16 mouse cellular contexts compared by ENCODE assay signal in genomic region chr11:4195597-4196031, GRCm38 (mm10). TPM values are rescaled to one million over a fixed set of nuclear protein-coding genes. Genes with fewer than 3 reads are reported as not detected.
DNase-seq lines count a peak whose midpoint lies in the region; ATAC-seq and TF ChIP-seq lines count a peak whose summit lies in the region.
"Had no signal": no experiment of that assay in that cellular context is flagged by ENCODE, and none has a peak within 500 bp of the region (broad histone marks: within the 10 kb centered on the region; RNA-seq: fewer than 3 reads in every experiment).

No protein-coding gene starts in this region.

- peaks cover 14% of the 10 kb centered on the region for H3K4me1 ChIP-seq in kidney, postnatal 0 days (replicated peaks; ENCODE audit: insufficient read depth, low read length)
- H3K4me1 ChIP-seq in thymus, adult 2 months (replicated peaks; ENCODE audit: control insufficient read depth, insufficient read depth, low read length) = no peaks in the 10 kb centered on the region
- H3K4me1 ChIP-seq: midbrain, embryonic 13.5 days had no signal

- no peak overlapping the region for H3K4me3 ChIP-seq in kidney, postnatal 0 days (replicated peaks; ENCODE audit: low read depth, low read length)
- H3K4me3 ChIP-seq in macrophage (ENCODE audit: inconsistent target) = no peak overlapping the region
- H3K4me3 ChIP-seq in thymus, adult 2 months (ENCODE audit: control insufficient read depth, insufficient read depth, low read length) = no peak overlapping the region
- H3K4me3 ChIP-seq: embryonic facial prominence, embryonic 10.5 days; forebrain, embryonic 10.5 days; midbrain, embryonic 13.5 days had no signal

- intact Hi-C loops in left cerebral cortex, postnatal 36 days (cut with DNase I) = no loop called here
- intact Hi-C loops in heart, postnatal 25 days (cut with DNase I) = no loop called here

- H3K27me3 ChIP-seq in kidney, postnatal 0 days (ENCODE audit: insufficient read depth, low read length) = no peaks in the 10 kb centered on the region
- H3K27me3 ChIP-seq in Patski = no peaks in the 10 kb centered on the region
- H3K27me3 ChIP-seq in thymus, adult 2 months (ENCODE audit: control insufficient read depth, insufficient read depth, low read length) = no peaks in the 10 kb centered on the region
- H3K27me3 ChIP-seq: midbrain, embryonic 13.5 days had no signal

- in situ Hi-C loops in Patski (cut with MboI; ENCODE audit: low pct_unique_long_range_greater_than_20kb) = no loop called here

- 77% methylated on average over 3 of the region's 3 CpGs for WGBS in kidney, postnatal 0 days
- WGBS in macrophage (ENCODE audit: missing documents) = 7% methylated on average over 3 of the region's 3 CpGs
- WGBS in thymus, adult 2 months = 40% methylated on average over 3 of the region's 3 CpGs

- H3K27ac ChIP-seq in kidney, postnatal 0 days = peak overlapping the region; percentile 38; the same call in 1 of the 2 replicates
- H3K27ac ChIP-seq in macrophage = peak overlapping the region; percentile 50
- no peak overlapping the region for H3K27ac ChIP-seq in thymus, adult 2 months (ENCODE audit: control insufficient read depth, insufficient read depth, low read length)
- H3K27ac ChIP-seq: embryonic facial prominence, embryonic 10.5 days; forebrain, embryonic 10.5 days; liver, embryonic 14.5 days; midbrain, embryonic 13.5 days had no signal

- TF ChIP-seq POLR2A in thymus, adult 2 months (IDR thresholded peaks at IDR 0.05; ENCODE audit: control insufficient read depth, extremely low read depth, insufficient read depth, low read length, poor library complexity) = no peak

- DNase-seq in kidney, postnatal 0 days (ENCODE audit: low spot score) = no peak
- DNase-seq in kidney, postnatal 10 days = no peak
- peak; percentile 74 to 81 for DNase-seq in B cell, adult 2 months
- DNase-seq in Patski (ENCODE audit: low read depth, low spot score) = no peak
- DNase-seq in left cerebral cortex, postnatal 36 days (ENCODE audit: low spot score in 2 of 2) = no peak
- no peak for DNase-seq in heart, postnatal 25 days (ENCODE audit: low spot score)
- no peak for DNase-seq in thymus, adult 2 months
- DNase-seq: adrenal gland, adult 8-10 months; cerebellum, adult 8-10 months; gastrocnemius, postnatal 10 days; kidney, postnatal 14 days had no signal

- H3K36me3 ChIP-seq in kidney, postnatal 0 days (ENCODE audit: insufficient read depth, low read length) = 0 out of 2 replicates have a peak, but pooled peaks cover 2% of the 10 kb centered on the region
- no peaks in the 10 kb centered on the region for H3K36me3 ChIP-seq in macrophage (ENCODE audit: inconsistent target)
- H3K36me3 ChIP-seq in thymus, adult 2 months (ENCODE audit: control insufficient read depth, insufficient read depth, low read length) = no peaks in the 10 kb centered on the region
- H3K36me3 ChIP-seq: embryonic facial prominence, embryonic 10.5 days; forebrain, embryonic 10.5 days; midbrain, embryonic 13.5 days had no signal

- TF ChIP-seq CTCF in kidney, postnatal 0 days (IDR thresholded peaks at IDR 0.05; ENCODE audit: low read depth) = no peak
- TF ChIP-seq CTCF in Patski (IDR thresholded peaks at IDR 0.05) = no peak
- no peak for TF ChIP-seq CTCF in thymus, adult 2 months (IDR thresholded peaks at IDR 0.05; ENCODE audit: borderline replicate concordance, control insufficient read depth, extremely low read depth, insufficient read depth, low read length, poor library complexity)

- CTCF ChIA-PET in Patski (lab: Charles Lee) = interaction anchor here (1.5 to 1.6 kb wide), 5 partner anchors 9 to 35 kb away, joined by 3 to 6 read pairs (median 4); partner anchors contain the start of gene Tbc1d10a

- peaks cover 78% of the 10 kb centered on the region; the same call in 1 of the 2 replicates for H3K79me2 ChIP-seq in macrophage (ENCODE audit: inconsistent target)

- ATAC-seq in kidney, postnatal 0 days (replicated peaks; ENCODE audit: low FRiP score, low read depth) = no peak
- peak; percentile 22 for ATAC-seq in Patski
- ATAC-seq: midbrain, embryonic 13.5 days had no signal

- POLR2A ChIA-PET in Patski (lab: Charles Lee) = interaction anchor here (1.9 kb wide), 1 partner anchor 8 kb away, joined by 6 read pairs; the partner anchor contains the start of gene Tbc1d10a

- no peaks in the 10 kb centered on the region for H3K9me3 ChIP-seq in kidney, postnatal 0 days (replicated peaks; ENCODE audit: low read length)
- H3K9me3 ChIP-seq: embryonic facial prominence, embryonic 10.5 days; forebrain, embryonic 10.5 days; midbrain, embryonic 13.5 days had no signal

- no peak overlapping the region for H3K9ac ChIP-seq in kidney, postnatal 0 days (ENCODE audit: low read depth, low read length)
- H3K9ac ChIP-seq: liver, embryonic 14.5 days; midbrain, embryonic 13.5 days had no signal

- no peak overlapping the region for H3K4me2 ChIP-seq in kidney, postnatal 0 days (ENCODE audit: low read length)
- H3K4me2 ChIP-seq: midbrain, embryonic 13.5 days had no signal

RNA-seq across cellular contexts. Expression of gene Tbc1d10a, which starts 9.0 kb away (rescaled TPM):
- 40.6 and 41.1 TPM in 2 replicates for polyA plus RNA-seq in kidney, postnatal 0 days (2015; fragmentation: Nextera tagmentation; extraction: Ambion mirVana)
- polyA plus RNA-seq in Patski (2021) = 50.9 TPM
- 10 to 100 TPM; 20.1 to 91.9 (median 38.6) TPM for total RNA-seq in macrophage (2018; cell fraction: chromatin; rRNA removed)
- 10 to 100 TPM in 25 of 26 experiments, 1 to 10 TPM in 1; 9.3 to 29.4 (median 18.4) TPM for total RNA-seq in macrophage (2018; cell fraction: cytosol; rRNA removed)
- total RNA-seq in macrophage (2018; cell fraction: nucleus; rRNA removed) = 10 to 100 TPM; 14.5 to 65.4 (median 28.4) TPM
- polyA plus RNA-seq in macrophage (2018) = 9.4 to 23.8 TPM (median 16.5 TPM) in 3 replicates
- total RNA-seq in left cerebral cortex, postnatal 36 days (2021) = 10 to 100 TPM; 32.7 to 36.2 TPM
- 10 to 100 TPM in 1 of 2 experiments, 1 to 10 TPM in 1; 9.3 to 10.9 TPM for total RNA-seq in heart, postnatal 25 days (2021)
- polyA plus RNA-seq in thymus, adult 2 months (2012; rRNA removed) = 98.1 and 112 TPM in 2 replicates

RNA-seq across cellular contexts. Expression of gene Castor1, which starts 22.4 kb away (rescaled TPM):
- polyA plus RNA-seq in kidney, postnatal 0 days (2015; fragmentation: Nextera tagmentation; extraction: Ambion mirVana) = 6.5 and 6.7 TPM in 2 replicates
- 0.35 TPM for polyA plus RNA-seq in Patski (2021)
- total RNA-seq in macrophage (2018; cell fraction: chromatin; rRNA removed) = 1 to 10 TPM in 12 of 26 experiments, under 1 TPM in 7, not detected in 7; 0.44 to 4.1 (median 1.3) TPM
- total RNA-seq in macrophage (2018; cell fraction: cytosol; rRNA removed) = 1 to 10 TPM; 1.1 to 5.2 (median 2.6) TPM
- total RNA-seq in macrophage (2018; cell fraction: nucleus; rRNA removed) = 1 to 10 TPM in 16 of 26 experiments, under 1 TPM in 7, not detected in 3; 0.30 to 3.1 (median 1.4) TPM
- polyA plus RNA-seq in macrophage (2018) = 2.2 to 3.4 TPM (median 2.2 TPM) in 3 replicates
- total RNA-seq in left cerebral cortex, postnatal 36 days (2021) = 1 to 10 TPM; 4.3 to 5.3 TPM
- total RNA-seq in heart, postnatal 25 days (2021) = 1 to 10 TPM; 3.8 to 7.4 TPM
- polyA plus RNA-seq in thymus, adult 2 months (2012; rRNA removed) = 23.3 and 34.5 TPM in 2 replicates

RNA-seq across cellular contexts. Expression of gene Sf3a1, which starts 35.5 kb away (rescaled TPM):
- 31.2 and 31.3 TPM in 2 replicates for polyA plus RNA-seq in kidney, postnatal 0 days (2015; fragmentation: Nextera tagmentation; extraction: Ambion mirVana)
- polyA plus RNA-seq in Patski (2021) = 45.2 TPM
- total RNA-seq in macrophage (2018; cell fraction: chromatin; rRNA removed) = 10 to 100 TPM in 25 of 26 experiments, 1 to 10 TPM in 1; 8.0 to 47.6 (median 27.0) TPM
- 10 to 100 TPM; 17.8 to 30.3 (median 26.7) TPM for total RNA-seq in macrophage (2018; cell fraction: cytosol; rRNA removed)
- 10 to 100 TPM; 10.2 to 39.1 (median 18.5) TPM for total RNA-seq in macrophage (2018; cell fraction: nucleus; rRNA removed)
- 22.6 to 31.7 TPM (median 29.8 TPM) in 3 replicates for polyA plus RNA-seq in macrophage (2018)
- 10 to 100 TPM; 61.3 to 65.3 TPM for total RNA-seq in left cerebral cortex, postnatal 36 days (2021)
- 10 to 100 TPM; 40.0 to 43.9 TPM for total RNA-seq in heart, postnatal 25 days (2021)
- 79.9 and 91.6 TPM in 2 replicates for polyA plus RNA-seq in thymus, adult 2 months (2012; rRNA removed)

RNA-seq across cellular contexts. Expression of gene Ccdc157, which starts 35.5 kb away (rescaled TPM):
- polyA plus RNA-seq in kidney, postnatal 0 days (2015; fragmentation: Nextera tagmentation; extraction: Ambion mirVana) = 5.9 and 6.0 TPM in 2 replicates
- polyA plus RNA-seq in Patski (2021) = 17.3 TPM
- 1 to 10 TPM; 1.6 to 7.5 (median 5.4) TPM for total RNA-seq in macrophage (2018; cell fraction: chromatin; rRNA removed)
- 1 to 10 TPM in 9 of 26 experiments, under 1 TPM in 17; 0.38 to 1.4 (median 0.79) TPM for total RNA-seq in macrophage (2018; cell fraction: cytosol; rRNA removed)
- 1 to 10 TPM; 1.6 to 7.6 (median 3.6) TPM for total RNA-seq in macrophage (2018; cell fraction: nucleus; rRNA removed)
- 0.62 to 1.1 TPM (median 1.0 TPM) in 3 replicates for polyA plus RNA-seq in macrophage (2018)
- 10 to 100 TPM; 16.0 to 18.1 TPM for total RNA-seq in left cerebral cortex, postnatal 36 days (2021)
- total RNA-seq in heart, postnatal 25 days (2021) = 1 to 10 TPM; 5.0 to 5.3 TPM
- 5.4 and 7.8 TPM in 2 replicates for polyA plus RNA-seq in thymus, adult 2 months (2012; rRNA removed)

RNA-seq across cellular contexts. Expression of gene Osm, which starts 40.6 kb away (rescaled TPM):
- polyA plus RNA-seq in kidney, postnatal 0 days (2015; fragmentation: Nextera tagmentation; extraction: Ambion mirVana) = 0.09 and 0.11 TPM in 2 replicates
- not detected for polyA plus RNA-seq in Patski (2021)
- 100 to 1,000 TPM in 1 of 26 experiments, 10 to 100 TPM in 21, 1 to 10 TPM in 4; 5.0 to 109 (median 19.2) TPM for total RNA-seq in macrophage (2018; cell fraction: chromatin; rRNA removed)
- total RNA-seq in macrophage (2018; cell fraction: cytosol; rRNA removed) = 100 to 1,000 TPM in 7 of 26 experiments, 10 to 100 TPM in 16, 1 to 10 TPM in 3; 6.2 to 178 (median 25.6) TPM
- total RNA-seq in macrophage (2018; cell fraction: nucleus; rRNA removed) = 100 to 1,000 TPM in 8 of 26 experiments, 10 to 100 TPM in 18; 12.8 to 152 (median 30.9) TPM
- 9.4 to 10.8 TPM (median 9.9 TPM) in 3 replicates for polyA plus RNA-seq in macrophage (2018)
- total RNA-seq in left cerebral cortex, postnatal 36 days (2021) = not detected
- not detected for total RNA-seq in heart, postnatal 25 days (2021)
- polyA plus RNA-seq in thymus, adult 2 months (2012; rRNA removed) = 5.3 and 5.8 TPM in 2 replicates
- total RNA-seq: gastrocnemius, postnatal 10 days had no signal
- polyA plus RNA-seq: embryonic facial prominence, embryonic 10.5 days; forebrain, embryonic 10.5 days; midbrain, embryonic 13.5 days had no signal

Comparison
In these comparisons a context has a peak if more than half of its experiments do, and no peak if none do; other contexts are left out.
1. DNase-seq: peak in B cell, adult 2 months (2 of 2); none in kidney, postnatal 0 days (single experiment), kidney, postnatal 10 days (single experiment), Patski (single experiment), left cerebral cortex, postnatal 36 days (0 of 2), heart, postnatal 25 days (single experiment) and thymus, adult 2 months (single experiment).